Mouse (Mus musculus): ENCODE data around the gene Pde6g. TPM values are rescaled to one million over a fixed set of nuclear protein-coding genes. Genes with fewer than 3 reads are reported as not detected.

Gene Pde6g
- total and polyA plus RNA-seq, 2 experiments, result 0.46 to 1.8 TPM

DNA sequence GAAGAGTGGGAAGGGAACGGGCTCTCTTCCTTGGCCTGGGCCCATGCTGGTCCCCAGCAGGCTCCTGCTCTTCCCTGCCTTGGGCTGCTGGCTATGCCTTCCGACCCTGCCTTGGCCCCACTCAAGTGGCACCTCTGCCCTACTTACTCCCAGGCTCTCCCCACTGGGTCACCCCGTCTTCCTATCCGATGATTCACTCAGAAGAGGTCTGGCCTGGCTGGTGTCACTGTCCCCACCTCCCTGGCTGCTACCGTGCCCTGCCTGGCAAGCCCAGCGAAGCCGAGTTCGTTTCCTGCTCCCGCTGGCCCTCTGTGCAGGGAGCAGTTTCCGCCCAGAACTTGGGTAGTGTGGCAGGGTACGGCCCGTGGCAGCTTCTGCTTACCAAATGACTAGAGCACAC, 44.9 kb upstream of the Pde6g start:
- Histone ChIP-seq H3K9ac (ENCODE audit: low read depth, low read length) (no peak overlapping the region), H3K4me1 (ENCODE audit: control insufficient read depth, insufficient read depth, low read length) (peaks cover 32% of the 10 kb centered on the region), H3K36me3 (ENCODE audit: control insufficient read depth, insufficient read depth, low read length) (peaks cover 20% of the 10 kb centered on the region), H3K27ac (replicated peaks; ENCODE audit: insufficient read depth, low read depth, low read length) (0 out of 2 replicates have a peak overlapping the region, but pooled peaks have one; percentile 3), H3K4me3 (ENCODE audit: insufficient read depth, low read depth, low read length) (no peak overlapping the region), H3K27me3 (ENCODE audit: control insufficient read depth, insufficient read depth, low read length) (no peaks in the 10 kb centered on the region), H3K79me2 (ENCODE audit: control insufficient read depth, insufficient read depth, low read length) (no peaks in the 10 kb centered on the region)
- TF ChIP-seq CTCF (IDR thresholded peaks at IDR 0.05; ENCODE audit: low read depth, low read length) (no peak), POLR2A (IDR thresholded peaks at IDR 0.05; ENCODE audit: extremely low read depth, insufficient read depth, low read length) (no peak)
- DNase-seq (ENCODE audit: extremely low read depth, low read depth, low spot score), result peak; percentile 73
- WGBS, result 62% methylated on average over 12 of the region's 12 CpGs

DNA sequence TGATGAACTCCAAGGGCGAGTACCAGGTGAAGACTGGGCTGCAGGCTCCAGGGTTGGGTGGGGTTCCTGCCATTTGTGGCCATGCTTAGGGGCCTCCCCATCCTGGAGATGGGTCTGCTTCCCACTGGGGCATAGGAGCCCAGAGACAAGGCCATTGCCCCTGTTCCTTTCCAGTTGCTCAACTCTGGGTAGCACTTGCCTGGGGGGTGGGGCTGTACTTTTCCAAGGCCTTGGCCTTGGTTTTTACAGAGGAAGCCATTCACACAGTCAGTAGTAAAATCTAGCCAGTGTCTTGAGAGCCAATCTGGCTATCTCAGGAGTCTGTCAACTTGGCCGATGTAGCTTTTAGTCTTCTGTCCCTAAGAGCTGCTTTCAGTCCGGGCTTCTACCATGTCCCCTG, 44.1 kb upstream of the Pde6g start:
- WGBS, result 78% methylated on average over 3 of the region's 3 CpGs
- H3K79me2 ChIP-seq (ENCODE audit: control insufficient read depth, insufficient read depth, low read length), result no peaks in the 10 kb centered on the region; the same call in 1 of the 2 replicates
- no peaks in the 10 kb centered on the region for H3K27me3 ChIP-seq (ENCODE audit: control insufficient read depth, insufficient read depth, low read length)
- TF ChIP-seq CTCF (IDR thresholded peaks at IDR 0.05; ENCODE audit: low read depth, low read length), result no peak
- no peak for TF ChIP-seq POLR2A (IDR thresholded peaks at IDR 0.05; ENCODE audit: extremely low read depth, insufficient read depth, low read length)
- peak; percentile 78 for DNase-seq (ENCODE audit: extremely low read depth, low read depth, low spot score)
- H3K36me3 ChIP-seq (ENCODE audit: control insufficient read depth, insufficient read depth, low read length), result peaks cover 20% of the 10 kb centered on the region
- H3K9ac ChIP-seq (ENCODE audit: low read depth, low read length), result no peak overlapping the region
- no peak overlapping the region for H3K4me3 ChIP-seq (ENCODE audit: insufficient read depth, low read depth, low read length)
- H3K4me1 ChIP-seq (ENCODE audit: control insufficient read depth, insufficient read depth, low read length), result peaks cover 34% of the 10 kb centered on the region
- H3K27ac ChIP-seq (replicated peaks; ENCODE audit: insufficient read depth, low read depth, low read length), result no peak overlapping the region; the same call in 1 of the 2 replicates

DNA sequence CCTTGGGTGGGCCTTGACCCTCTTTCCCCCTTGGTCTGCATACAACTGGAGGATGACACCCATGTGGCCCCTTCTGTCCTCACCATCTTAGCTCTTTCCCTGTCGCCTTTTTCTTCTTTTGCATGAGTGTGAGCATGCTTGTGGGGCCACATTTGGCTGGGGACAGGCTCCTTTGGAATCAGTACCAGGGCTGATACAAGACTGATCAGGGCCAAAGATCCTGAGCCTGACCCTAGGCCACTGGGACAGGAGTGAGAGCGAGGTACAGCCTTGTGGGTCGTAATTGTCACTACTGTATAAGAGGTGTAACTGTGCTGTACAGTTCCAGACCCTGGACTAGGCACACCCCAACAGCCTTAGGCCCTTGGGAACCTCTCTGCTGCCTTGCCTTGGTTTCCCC, 40.6 kb upstream of the Pde6g start:
- TF ChIP-seq POLR2A (IDR thresholded peaks at IDR 0.05; ENCODE audit: extremely low read depth, insufficient read depth, low read length) (no peak), CTCF (IDR thresholded peaks at IDR 0.05; ENCODE audit: low read depth, low read length) (no peak)
- H3K9ac ChIP-seq (ENCODE audit: low read depth, low read length), result peak overlapping the region; percentile 53
- no peaks in the 10 kb centered on the region for H3K27me3 ChIP-seq (ENCODE audit: control insufficient read depth, insufficient read depth, low read length)
- no peak overlapping the region; the same call in 1 of the 2 replicates for H3K4me3 ChIP-seq (ENCODE audit: insufficient read depth, low read depth, low read length)
- H3K4me1 ChIP-seq (ENCODE audit: control insufficient read depth, insufficient read depth, low read length), result peaks cover 32% of the 10 kb centered on the region
- H3K36me3 ChIP-seq (ENCODE audit: control insufficient read depth, insufficient read depth, low read length), result peaks cover 20% of the 10 kb centered on the region
- WGBS, result 23% methylated on average over 3 of the region's 3 CpGs
- DNase-seq (ENCODE audit: extremely low read depth, low read depth, low spot score), result peak; percentile 79
- no peaks in the 10 kb centered on the region; the same call in 1 of the 2 replicates for H3K79me2 ChIP-seq (ENCODE audit: control insufficient read depth, insufficient read depth, low read length)
- H3K27ac ChIP-seq (replicated peaks; ENCODE audit: insufficient read depth, low read depth, low read length), result peak overlapping the region; percentile 96

DNA sequence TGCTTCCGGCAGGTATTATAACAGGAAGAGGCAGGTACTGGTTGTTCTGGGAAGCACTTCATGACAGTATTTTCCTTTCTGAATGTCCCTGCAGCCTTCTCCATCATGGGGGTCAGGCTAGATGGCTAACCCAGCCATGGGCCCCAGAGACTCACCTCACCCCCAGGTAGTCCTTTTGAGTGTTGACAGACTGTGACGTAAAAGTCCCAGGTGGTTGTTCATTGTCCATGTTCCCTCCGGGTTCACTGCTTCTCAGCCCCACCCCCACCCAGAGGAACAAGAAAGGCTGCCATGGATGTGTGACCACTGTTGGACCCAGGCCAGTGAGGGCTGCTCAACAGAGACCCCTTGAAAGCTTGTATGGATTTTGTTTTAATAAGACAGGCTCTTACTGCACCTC, 40.1 kb upstream of the Pde6g start:
- Histone ChIP-seq H3K4me3 (ENCODE audit: insufficient read depth, low read depth, low read length) (peak overlapping the region; percentile 93), H3K79me2 (ENCODE audit: control insufficient read depth, insufficient read depth, low read length) (no peaks in the 10 kb centered on the region; the same call in 1 of the 2 replicates), H3K27ac (replicated peaks; ENCODE audit: insufficient read depth, low read depth, low read length) (peak overlapping the region; percentile 96), H3K36me3 (ENCODE audit: control insufficient read depth, insufficient read depth, low read length) (peaks cover 22% of the 10 kb centered on the region), H3K4me1 (ENCODE audit: control insufficient read depth, insufficient read depth, low read length) (peaks cover 32% of the 10 kb centered on the region), H3K27me3 (ENCODE audit: control insufficient read depth, insufficient read depth, low read length) (no peaks in the 10 kb centered on the region), H3K9ac (ENCODE audit: low read depth, low read length) (peak overlapping the region; percentile 94)
- TF ChIP-seq CTCF (IDR thresholded peaks at IDR 0.05; ENCODE audit: low read depth, low read length), result no peak
- no peak for TF ChIP-seq POLR2A (IDR thresholded peaks at IDR 0.05; ENCODE audit: extremely low read depth, insufficient read depth, low read length)
- WGBS, result 17% methylated on average over 3 of the region's 3 CpGs
- peak; percentile 76 for DNase-seq (ENCODE audit: extremely low read depth, low read depth, low spot score)

DNA sequence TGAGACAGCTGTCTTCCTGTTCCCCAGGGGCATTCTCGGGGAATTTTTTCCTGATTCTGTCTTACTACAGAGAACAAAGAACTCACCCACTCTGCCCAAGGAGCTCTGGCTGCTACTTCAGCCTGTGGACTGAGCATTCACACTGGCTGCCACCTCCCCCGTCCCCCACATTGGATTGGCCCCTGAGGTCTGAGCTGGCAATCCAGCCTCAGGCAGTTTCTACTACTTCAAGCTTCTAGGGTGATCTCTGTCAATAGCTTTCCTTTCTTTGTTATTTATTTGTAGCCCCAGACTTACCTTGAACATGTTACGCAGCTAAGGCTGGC, 39.5 kb upstream of the Pde6g start:
- 8% methylated on average over 3 of the region's 3 CpGs for WGBS
- H3K27ac ChIP-seq (replicated peaks; ENCODE audit: insufficient read depth, low read depth, low read length), result peak overlapping the region; percentile 96
- H3K9ac ChIP-seq (ENCODE audit: low read depth, low read length), result peak overlapping the region; percentile 94
- no peaks in the 10 kb centered on the region for H3K27me3 ChIP-seq (ENCODE audit: control insufficient read depth, insufficient read depth, low read length)
- TF ChIP-seq CTCF (IDR thresholded peaks at IDR 0.05; ENCODE audit: low read depth, low read length) (no peak), POLR2A (IDR thresholded peaks at IDR 0.05; ENCODE audit: extremely low read depth, insufficient read depth, low read length) (no peak)
- H3K4me3 ChIP-seq (ENCODE audit: insufficient read depth, low read depth, low read length), result peak overlapping the region; percentile 93
- H3K36me3 ChIP-seq (ENCODE audit: control insufficient read depth, insufficient read depth, low read length), result peaks cover 22% of the 10 kb centered on the region
- H3K4me1 ChIP-seq (ENCODE audit: control insufficient read depth, insufficient read depth, low read length), result peaks cover 32% of the 10 kb centered on the region
- no peaks in the 10 kb centered on the region; the same call in 1 of the 2 replicates for H3K79me2 ChIP-seq (ENCODE audit: control insufficient read depth, insufficient read depth, low read length)
- no peak for DNase-seq (ENCODE audit: extremely low read depth, low read depth, low spot score)

DNA sequence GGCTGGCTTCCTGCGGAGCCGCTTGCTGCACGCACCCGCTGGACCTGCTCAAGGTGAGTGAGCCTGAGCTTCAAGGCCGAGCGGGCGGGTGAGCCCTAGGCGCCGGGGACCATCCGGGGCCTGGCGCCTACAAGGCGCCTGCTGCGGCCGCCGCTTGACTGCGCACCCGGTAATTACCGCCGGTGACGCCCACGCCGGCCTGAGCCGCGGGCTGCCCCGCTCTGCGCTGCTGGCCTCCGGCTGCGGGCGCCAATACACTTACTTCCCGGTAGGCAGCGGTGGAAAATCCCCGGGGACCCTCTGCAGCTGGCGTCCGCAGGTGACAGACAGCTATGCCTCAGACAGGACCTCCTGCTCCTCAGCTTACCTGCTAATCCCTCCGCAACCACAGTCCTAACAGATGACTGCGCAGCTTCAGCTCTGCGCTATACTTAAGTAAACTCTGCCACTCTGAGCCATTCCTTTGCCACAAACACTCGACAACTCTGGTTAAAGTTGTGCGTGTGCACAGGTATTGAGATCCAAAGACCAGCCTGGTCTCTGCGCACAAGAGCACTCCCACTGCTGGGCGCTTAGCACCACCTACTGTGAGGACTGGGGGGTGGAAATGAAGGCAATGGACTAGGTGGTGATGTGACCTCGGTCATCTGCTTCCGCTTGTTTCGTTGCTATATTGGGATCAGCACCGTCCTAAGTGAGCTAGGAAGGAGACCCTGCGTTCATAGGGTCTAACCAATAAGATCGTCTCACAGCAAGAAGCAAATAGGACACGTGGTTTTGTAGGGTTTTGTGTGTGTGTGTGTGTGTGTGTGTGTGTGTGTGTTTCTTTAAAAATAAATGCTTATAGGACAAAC, 39.0 kb upstream of the Pde6g start:
- peak; percentile 66; the same call in 1 of the 2 replicates for TF ChIP-seq POLR2A (IDR thresholded peaks at IDR 0.05; ENCODE audit: extremely low read depth, insufficient read depth, low read length)
- TF ChIP-seq CTCF (IDR thresholded peaks at IDR 0.05; ENCODE audit: low read depth, low read length), result peak; percentile 72
- Histone ChIP-seq H3K4me3 (ENCODE audit: insufficient read depth, low read depth, low read length) (peak overlapping the region; percentile 93), H3K9ac (ENCODE audit: low read depth, low read length) (peak overlapping the region; percentile 94), H3K27ac (replicated peaks; ENCODE audit: insufficient read depth, low read depth, low read length) (peak overlapping the region; percentile 96), H3K36me3 (ENCODE audit: control insufficient read depth, insufficient read depth, low read length) (peaks cover 26% of the 10 kb centered on the region), H3K27me3 (ENCODE audit: control insufficient read depth, insufficient read depth, low read length) (no peaks in the 10 kb centered on the region), H3K4me1 (ENCODE audit: control insufficient read depth, insufficient read depth, low read length) (peaks cover 32% of the 10 kb centered on the region), H3K79me2 (ENCODE audit: control insufficient read depth, insufficient read depth, low read length) (no peaks in the 10 kb centered on the region; the same call in 1 of the 2 replicates)
- DNase-seq (ENCODE audit: extremely low read depth, low read depth, low spot score), result peak; percentile 87
- WGBS, result under 1% methylated on average over 48 of the region's 48 CpGs

Measured in liver, adult 2 months (tissue).